Mouse (Mus musculus) cerebellum, postnatal 10 days (tissue): ENCODE results near the gene Fkbp11.
"Not testable (repeated sequence)": the region's sequence is repeated elsewhere in the genome, so short reads cannot be mapped to it uniquely, and the experiment has no call there.

Source experiments
- DNase-seq, 2 experiments: peaks; one replicate each; pipeline ENCODE4 v3.0.0; 2021; ENCODE audit warnings: mixed read lengths in 2 of 2

Gene Fkbp11

DNA sequence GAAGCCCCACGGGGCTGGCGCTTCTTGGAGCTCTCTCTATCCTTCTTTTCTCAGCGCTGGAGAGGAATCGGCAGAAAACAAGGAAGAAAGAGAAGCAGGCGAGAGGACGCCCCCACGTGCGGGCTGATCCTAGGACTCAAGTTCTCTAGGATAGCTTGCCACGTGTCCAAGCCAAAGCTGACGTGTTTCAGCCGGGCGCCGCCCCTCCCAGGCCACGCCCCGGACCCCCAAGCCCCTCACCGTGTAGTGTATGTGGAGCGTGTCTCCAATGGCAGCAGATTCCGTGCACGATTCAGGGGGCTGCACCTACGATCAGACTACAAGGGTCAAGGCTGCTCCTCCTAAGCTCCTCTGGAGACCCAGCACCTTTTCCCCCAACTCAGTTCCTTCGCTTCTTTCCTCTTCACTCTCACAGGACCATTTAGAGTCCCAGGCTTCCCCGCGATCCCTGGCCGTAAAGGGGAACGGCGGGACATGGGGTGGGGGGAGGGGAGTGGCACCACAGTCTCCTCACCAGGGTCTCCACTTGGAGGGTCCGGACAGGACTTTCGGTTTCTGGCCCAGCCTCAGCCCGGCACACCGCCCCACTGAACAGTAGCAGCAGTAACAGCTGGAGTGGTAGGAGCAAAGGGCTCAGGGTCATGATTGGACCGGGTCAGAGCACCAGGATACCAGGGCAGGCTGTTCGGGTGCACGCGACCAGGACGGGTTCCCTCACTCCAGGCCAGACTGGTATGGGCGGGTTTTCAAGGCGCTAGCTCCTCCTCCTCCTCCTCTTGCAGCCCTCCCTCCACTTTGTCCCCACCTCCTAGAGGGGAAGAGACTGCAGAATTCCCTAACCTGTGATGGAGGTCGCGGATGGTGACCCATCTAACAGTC lies at the start of gene Fkbp11:
Fkbp11 (minus strand) TSS at position 756 of the 879 bp plus-strand sequence.
- peak; percentile 68 to 71 for DNase-seq

DNA sequence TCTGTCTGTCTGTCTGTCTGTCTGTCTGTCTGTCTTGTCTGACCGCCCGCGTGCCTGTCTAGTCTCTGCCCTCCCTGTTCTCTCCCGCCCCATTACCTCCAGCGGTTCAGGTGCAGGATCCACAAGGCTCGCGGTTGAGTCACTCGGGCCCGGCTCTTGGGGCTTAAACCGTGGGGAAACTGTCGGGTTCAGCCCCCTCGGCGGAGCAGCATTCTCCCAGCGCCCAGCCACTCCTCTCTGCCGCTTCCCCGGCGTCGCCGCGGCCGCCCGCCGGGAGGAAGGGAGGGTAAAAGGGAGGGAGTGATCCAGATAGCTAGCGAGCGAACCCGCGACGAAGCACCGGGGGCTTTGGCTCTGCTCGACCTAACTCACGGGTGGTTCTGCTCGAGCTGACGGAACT lies 49.8 kb upstream of the Fkbp11 start, which contains the start of gene Wnt10b:
Wnt10b (minus strand) TSS at position 389 of the 400 bp plus-strand sequence.
- no peak for DNase-seq

DNA sequence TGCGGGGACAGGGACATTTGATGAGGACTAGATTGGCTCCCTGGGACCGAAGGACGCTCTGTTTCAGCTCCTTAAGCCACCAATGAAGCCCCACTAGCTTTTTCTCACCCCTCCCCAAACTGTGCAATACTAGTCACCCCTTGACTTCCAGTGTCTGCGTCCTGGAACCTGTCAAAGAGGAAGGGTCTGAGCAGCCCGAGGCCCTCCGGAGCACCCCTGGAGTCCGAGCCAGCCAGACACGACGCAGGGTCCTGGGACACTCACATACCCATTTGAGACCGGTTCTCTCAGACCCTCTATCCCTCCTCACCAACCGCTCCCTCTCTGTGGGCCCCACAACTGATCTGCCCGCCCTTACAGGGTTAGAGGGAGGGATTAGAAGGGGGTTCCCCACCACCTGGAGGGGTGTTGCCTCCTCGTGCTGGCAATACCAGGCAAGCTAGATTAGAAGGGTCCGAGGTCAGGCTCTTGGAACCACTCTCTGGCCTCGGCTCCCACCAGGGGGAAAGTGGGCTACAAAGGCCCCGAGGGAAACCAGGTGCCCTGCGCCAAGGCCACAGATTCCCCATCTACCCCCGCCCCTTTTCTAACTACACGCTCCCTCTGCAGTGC lies 49.1 kb upstream of the Fkbp11 start:
- DNase-seq = no peak

DNA sequence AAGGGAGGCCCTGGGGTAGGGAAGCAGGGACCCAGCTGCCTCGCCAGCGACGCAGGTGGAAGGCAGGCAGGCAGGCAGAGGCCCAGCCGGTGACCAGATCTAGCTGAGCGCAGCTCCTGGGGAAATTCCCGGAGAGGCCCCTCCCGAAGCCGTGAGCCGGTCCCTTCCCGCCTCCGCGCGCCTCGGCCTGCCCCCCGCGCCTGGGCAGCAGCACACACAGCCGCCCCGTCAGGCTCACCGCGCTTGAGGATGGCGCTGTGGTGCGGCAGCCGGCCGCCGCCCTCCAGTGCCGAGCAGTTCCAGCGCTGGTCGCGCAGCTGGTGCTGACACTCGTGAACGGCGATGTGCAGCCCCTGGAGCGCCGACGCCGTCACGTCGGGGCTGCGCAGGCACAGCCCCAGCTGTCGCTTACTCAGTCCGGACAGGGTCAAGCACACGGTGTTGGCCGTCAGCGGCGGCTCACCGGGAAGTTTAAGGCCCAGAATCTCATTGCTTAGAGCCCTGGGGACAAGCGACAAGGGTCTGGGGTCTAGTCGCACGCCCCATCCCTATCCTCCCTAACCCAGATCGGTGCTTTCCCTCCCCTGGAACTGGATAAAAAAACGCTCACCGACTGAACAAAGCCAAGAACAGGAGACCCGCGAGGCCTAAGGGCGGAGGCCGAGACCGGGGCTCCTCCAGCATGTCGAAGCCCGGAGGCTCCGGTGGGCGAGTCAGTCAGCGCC lies 48.4 kb upstream of the Fkbp11 start:
- peak in 1 of 2 experiments; percentile 25 for DNase-seq

DNA sequence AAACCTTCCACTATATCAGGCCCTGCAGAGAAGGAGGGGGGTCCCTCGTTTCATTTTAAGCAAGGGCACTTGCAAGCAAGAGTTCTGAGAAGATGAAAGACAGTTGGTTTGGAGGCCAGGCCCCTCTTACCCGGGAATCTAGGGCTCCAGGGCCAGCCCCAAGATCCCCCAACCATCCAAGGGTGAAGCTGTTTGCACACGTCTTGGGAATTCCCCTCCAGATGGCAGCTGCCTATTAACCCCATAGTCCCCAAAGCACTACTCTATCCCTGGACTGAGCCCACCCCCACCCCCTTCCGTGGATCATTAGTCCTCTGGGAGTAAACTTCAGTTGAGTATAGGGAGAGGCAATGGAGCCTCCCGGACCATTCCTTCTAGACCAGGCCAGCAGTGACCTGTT lies 47.5 kb upstream of the Fkbp11 start:
- no peak for DNase-seq

DNA sequence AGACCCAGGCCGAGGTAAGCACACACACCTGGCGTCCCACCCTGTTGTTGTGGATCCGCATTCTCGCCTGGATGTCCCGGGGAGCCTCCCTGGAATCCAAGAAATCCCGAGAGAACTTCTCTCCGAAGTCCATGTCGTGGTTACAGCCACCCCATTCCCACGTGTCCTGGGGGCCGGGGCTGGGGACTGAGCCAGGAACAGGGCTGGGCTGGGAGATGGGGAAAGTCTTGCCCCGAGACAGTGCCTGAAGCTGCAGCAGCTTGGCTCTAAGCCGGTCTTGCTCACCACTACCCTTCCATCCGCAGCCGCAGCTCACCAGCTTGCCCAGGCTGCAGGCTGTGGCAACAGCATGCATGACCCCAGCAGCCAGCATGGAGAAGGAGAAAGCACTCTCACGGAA lies 46.1 kb upstream of the Fkbp11 start:
- no peak for DNase-seq

DNA sequence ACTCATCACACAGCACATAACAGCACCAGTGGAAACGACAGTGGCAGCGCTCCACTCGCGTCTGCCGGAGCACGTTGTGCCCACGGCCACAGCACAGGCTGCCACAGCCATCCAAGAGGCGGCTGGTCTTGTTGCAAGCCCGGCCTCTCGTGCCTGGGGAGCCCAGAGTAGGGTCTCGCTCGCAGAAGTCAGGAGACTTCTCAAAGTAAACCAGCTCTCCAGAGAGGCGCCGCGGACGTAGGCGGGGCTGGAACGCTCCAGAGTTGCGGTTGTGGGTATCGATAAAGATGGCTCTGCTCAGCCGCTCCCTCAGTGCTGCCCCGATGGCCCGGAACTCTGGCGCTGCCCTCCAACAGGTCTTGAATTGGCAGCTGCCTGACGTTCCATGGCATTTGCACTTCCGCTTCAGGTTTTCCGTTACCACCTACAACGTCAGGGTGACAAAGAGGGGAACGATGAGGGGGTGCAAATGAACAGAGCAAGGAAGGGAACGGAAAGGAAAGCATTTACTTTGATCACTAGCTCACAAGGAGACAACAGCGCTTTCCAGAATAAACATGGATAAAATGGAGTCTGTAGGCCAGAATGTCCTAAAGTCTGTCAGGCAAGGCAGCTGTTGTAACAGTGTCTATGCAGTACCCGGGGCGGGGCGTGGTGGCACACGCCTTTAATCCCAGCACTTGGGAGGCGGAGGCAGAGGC lies 44.7 kb upstream of the Fkbp11 start:
- no peak for DNase-seq

DNA sequence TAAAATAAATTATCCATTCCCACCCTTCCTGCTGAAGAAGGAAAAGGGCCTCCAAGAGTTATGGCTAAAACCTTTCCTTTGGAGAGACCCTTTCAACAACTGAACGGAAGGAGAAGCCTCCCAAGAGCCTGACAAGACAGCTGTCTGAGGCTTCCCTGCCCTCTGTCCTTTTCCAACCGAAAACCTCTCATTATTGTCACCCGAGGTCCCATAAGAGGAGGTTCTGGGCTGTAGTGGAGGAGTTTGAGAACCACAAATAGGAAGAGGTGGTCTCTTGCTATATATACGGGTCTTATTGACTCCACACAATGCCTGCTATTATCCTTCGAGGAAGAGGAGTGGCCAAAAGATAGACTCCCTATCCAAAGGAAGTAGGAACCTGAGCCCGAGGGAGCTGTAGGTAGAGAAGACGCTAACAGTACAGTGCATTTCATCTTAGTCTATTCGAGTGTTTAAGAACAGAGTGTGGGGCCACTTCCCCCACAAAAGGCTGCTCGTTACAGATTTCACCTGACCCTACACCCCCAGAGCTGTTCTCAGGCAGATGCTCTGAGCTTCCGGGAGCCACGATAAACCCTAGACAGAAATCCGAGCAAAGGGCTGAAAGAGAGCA lies 43.9 kb upstream of the Fkbp11 start:
- DNase-seq = no peak

DNA sequence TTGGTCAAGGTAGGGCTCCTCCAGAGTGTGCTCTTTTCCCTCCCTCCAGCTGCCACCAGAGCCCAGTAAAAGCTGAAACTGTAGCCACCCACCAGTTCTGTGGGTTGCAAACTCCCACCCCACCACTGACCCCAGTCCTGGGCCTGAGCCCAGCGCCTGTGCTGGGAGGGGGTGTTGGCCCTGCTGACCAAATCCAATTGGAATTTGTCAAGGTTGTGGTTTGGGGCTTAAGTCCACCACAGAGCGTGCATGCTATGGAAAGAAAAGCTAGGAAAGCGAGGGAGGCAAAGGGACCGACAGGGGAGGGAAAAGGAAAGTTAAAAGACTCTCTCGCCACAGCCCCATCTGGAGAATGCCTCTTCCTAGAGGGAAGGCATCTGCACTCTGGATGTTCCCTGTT lies 40.3 kb upstream of the Fkbp11 start:
- DNase-seq = no peak

DNA sequence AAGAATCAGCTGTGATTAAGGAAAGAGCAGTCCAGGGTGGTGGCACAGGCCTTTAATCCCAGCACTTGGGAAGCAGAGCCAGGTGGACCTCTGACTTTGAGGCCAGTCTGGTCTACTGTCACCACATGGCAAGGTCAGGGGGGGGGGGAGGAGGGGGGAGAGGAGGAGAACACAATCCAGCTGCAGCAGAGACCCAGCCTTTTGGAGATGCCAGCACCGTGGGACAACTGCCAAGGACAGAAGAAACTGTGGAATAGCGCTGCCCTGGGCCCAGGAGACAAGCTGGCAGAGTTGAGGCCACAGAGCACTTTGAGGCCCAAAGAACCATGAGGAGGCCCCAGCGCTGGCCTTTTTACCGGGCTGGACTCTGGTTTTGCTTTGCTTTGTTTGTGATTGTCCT lies 37.9 kb upstream of the Fkbp11 start:
- DNase-seq = peak in 1 of 2 experiments; percentile 37

DNA sequence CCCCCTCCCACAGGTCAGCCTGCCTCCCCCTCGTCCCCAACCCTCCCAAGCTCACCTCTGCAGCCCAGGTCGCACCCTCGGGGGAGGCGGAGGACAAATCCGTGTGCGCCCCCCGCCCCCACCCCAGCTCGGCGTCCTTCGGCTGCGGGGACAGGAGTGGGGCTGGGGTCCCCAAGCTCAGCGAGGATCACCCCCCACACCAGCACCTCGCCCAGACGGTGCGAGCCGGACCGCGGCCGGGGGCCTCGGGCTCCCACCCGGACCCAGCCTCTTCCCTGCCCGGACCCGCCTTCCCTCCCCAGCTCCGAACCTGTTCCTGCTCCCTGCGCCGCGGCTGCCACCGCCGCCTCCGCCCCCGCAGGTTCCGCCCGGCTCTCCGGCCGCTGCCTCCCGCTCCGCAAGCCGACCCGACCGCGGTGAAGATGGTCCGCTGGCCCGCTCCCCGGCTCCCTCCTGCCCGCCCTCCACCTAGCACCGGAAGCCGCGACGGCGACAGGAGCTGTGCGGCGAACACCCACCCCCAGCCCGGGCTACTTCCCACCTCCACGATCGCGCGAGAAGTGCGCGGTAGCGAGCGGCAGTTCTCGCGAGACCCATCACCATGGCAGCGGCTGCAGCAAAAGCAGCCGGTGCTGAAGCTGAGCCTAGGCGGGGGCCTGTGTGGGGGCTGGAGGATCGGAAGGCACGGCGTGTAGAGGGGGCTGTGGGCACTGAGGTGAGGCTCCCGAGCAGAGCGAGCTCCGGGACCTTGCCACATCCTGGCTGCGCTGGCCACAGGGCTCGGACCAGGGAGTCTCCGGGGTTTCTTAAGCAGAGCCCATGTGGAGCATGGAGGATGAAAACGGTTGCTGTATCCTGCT lies 34.9 kb upstream of the Fkbp11 start, which contains the start of gene Arf3:
Arf3 (minus strand) TSS at position 545 of the 860 bp plus-strand sequence.
- peak; percentile 97 to 98 for DNase-seq

DNA sequence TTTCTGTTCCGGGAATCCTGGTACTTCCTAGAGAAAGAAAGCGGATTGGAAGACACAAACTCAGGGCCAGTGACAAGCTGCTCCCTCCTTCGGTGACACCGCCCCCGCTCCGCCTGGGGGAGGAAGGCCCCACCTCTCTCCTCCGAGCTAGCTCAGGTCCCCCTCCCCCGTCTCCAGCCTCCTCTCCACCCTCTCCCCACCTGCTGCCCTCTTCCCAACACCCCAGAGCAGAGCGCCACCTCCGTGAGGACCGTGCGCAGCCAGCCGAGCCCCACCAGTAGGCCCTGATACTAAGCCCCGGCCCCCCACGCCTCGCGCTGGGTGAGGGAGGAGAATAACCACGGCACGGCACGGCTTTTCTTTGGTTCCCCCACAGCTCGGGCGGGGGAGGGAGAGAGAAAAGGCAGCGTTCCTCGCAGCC lies 34.2 kb upstream of the Fkbp11 start:
- DNase-seq = peak; percentile 89 to 92

DNA sequence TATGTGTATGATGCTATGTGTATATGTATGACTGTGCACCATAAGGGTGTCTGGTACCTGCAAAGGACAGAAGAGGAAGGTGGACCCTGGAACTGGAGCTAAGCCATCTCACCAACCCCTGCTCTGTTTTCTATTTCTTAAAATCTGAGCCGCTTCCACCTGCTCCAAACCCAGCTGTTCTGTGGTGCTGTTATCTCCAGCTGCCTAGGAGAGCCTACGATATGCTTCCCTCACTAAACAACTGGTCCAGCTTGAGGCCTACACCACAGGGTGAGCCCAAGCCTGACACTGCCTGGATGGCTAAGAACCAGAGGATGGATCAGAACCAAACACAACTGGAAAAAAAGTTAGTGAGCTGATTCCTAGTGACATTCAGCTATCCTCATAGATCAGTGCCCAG lies 26.1 kb upstream of the Fkbp11 start:
- no peak for DNase-seq

DNA sequence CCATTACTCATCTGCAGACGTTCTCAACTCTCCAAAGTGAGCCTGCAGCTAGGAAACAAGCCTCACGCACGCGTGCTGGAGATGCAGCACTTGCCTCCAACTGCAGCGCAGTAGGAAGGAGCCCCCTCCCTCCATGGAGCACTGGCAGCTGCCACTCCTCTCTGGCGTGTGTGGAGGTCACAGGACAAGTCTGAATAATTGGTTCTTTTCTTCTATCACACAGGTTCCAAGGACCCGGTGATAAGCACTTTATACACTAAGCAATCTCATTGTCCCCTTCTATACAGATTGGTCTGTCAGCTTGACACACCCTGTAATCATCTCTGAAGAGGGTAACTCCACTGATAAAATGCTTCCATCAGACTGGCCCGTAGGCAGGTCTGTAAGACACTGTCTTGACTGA lies 25.0 kb upstream of the Fkbp11 start:
- DNase-seq = no peak

DNA sequence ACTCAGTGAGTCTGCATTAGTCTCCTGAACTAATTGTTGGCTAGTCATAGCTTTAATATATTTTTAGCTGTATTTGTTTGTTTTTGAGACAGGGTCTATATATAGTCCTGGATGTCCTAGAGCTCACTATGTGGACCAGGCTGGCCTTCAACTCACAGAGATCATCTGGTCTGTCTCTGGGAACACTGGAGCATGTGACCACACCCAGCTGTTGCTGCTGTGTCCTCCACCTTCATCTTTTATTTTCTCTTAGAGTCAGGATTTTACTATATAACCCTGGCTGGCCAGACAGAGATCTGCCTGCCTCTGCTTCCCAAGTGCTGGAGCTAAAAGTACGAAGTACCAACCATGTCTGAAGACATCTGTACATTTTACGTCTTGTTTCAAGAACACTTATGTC lies 21.1 kb upstream of the Fkbp11 start:
- no peak for DNase-seq

DNA sequence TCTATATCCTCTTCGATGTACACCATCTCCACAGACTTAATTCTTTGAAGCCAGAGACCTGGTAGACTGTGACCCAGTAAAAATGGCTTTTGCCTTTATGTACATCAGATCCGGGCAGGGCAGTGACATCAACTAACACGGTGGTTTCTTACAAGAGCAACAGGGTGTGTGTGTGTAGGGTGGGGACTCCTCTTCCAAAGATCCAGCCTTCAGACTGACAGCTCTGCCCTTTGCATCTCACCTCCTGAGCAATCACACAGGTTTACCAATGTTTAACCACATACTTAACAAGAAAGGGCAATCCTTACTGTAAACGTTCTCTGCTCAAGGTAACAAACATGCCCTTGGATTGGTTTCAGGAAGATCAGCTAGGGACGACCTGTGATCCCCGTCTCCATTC lies 19.3 kb upstream of the Fkbp11 start:
- DNase-seq = no peak

DNA sequence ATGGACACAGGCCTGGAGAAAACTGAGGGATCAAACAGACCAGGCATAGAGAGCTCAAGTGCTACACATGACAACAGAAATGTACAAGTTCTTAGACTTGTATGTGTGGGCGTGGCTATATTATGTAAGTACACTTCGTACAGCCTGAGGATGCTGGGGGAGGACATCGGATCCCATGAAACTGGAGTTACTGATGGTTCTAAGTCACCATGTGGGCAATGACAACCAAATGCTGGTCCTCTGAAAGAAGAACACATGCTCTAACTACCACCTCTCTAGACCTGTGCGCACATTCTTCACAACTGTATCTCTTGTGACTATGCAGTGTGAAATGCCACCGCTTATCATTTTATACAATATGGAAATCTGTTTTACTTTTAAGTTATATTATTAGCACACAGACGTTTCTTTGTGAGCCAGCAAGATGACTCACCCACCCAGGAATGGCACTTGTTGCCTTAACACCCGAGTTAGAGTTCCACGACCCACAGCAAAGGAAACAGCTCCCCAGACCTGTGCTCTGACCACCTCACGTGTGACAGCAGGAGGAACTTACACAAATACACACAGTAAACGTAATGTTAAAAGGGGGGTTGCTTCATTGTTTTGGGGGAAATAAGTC lies 18.5 kb upstream of the Fkbp11 start:
- DNase-seq = no peak

DNA sequence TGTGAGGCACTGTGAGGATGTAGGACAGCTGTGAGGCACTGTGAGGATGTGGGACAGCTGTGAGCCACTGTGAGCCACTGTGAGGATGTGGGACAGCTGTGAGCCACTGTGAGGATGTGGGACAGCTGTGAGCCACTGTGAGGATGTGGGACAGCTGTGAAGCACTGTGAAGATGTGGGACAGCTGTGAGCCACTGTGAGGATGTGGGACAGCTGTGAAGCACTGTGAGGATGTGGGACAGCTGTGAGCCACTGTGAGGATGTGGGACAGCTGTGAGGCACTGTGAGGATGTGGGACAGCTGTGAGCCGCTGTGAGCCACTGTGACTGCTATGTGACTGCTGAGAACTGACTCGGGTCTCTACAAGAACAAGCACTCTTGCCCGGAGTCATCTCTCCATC lies 15.9 kb upstream of the Fkbp11 start:
- DNase-seq = not testable (repeated sequence)

DNA sequence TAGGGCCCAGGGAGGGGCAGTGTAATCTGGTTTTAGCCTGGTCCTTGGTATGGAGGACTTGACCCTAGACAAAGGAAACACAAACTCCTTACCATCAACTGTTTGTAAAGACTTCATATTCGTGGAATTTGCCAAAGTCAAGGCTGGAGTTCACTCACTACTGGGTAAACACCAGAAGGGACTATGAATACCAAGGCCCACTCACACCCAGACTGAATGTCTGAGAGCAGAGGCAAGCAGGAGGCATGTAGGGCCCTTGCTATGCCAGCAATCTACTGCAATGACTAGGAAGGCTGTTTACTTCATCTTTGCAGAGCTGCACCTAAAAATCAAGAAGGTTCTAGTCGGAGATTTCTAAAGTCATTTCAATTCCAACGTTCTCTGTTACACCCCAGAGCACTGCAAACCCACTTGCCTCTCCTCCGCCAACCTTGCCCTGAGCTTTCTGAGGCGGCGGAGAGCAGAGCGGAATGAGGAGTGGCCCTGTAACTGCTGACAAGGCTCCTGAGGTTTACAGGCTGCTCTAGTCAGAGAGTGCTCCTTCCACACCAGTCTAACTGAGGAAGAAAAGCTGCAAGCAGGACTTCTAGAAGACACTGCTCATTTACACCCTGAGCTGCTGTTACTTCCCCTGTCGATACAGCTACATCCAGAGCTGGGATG lies 14.9 kb upstream of the Fkbp11 start:
- DNase-seq = no peak

DNA sequence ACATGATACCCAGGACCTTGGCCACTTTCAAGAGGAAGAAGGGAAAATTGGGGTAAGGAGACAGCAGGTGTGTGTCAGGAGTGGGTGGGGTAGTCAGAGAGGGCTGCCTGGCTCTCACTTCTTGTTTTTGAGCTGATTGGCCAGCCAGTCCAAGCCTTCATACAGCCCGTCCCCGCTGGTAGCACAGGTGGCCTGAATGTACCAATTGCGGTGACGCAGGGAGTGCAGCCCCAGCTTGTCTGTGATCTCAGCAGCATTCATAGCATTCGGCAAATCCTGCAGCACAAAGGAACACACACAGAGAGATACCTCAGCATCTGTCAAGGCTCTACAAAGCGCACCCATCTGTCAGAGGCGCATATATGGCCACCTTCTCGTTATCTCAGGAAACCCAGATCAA lies 12.2 kb upstream of the Fkbp11 start:
- no peak for DNase-seq
